Mouse (Mus musculus) adrenal gland, adult 2 months (tissue): Measurements from ENCODE around the gene Sh3rf3. TPM values are rescaled to one million over a fixed set of nuclear protein-coding genes. Genes with fewer than 3 reads are reported as not detected.
"Not testable (repeated sequence)": the region's sequence is repeated elsewhere in the genome, so short reads cannot be mapped to it uniquely, and the experiment has no call there.

Experiments used
- DNase-seq: peaks from one replicate; pipeline ENCODE4 v3.0.0; 2021
- polyA plus RNA-seq: library from polyadenylated mRNA; depleted of rRNA; stranded (reverse); fragments of >200 nt; gene quantifications from 2 replicates; pipeline ENCODE4 v1.2.3, GENCODE M21; 2012
- total RNA-seq, 2 experiments: library from RNA; stranded (reverse); gene quantifications; 2 replicates each; pipeline ENCODE4 v1.2.3; 2021

Sh3rf3 gene
- total and polyA plus RNA-seq, 3 experiments: 1.0 to 2.5 (median 1.9) TPM

GRCm38 (mm10) chr10:58991611-58992010 is 178.5 kb downstream of the Sh3rf3 start:
- no peak for DNase-seq

DNA sequence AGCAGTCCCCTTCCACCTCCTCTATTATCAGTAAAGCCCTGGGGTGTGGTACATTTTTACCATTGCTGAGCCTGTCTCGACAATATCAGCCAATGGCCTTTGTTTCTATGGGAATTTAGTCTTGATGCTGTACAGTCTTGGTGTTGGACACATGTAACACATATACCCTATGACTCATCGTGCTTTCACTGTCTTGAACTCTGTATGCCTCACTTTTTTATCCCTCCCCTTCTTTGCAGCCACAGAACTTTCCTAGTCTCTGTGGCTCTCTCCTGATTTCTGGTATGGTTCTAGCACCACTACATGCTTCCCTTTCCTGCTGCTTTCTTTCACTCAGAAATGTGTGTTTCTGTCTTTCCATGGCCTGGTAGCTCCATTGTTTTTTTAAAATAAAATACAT is 181.6 kb downstream of the Sh3rf3 start:
- no peak for DNase-seq

DNA sequence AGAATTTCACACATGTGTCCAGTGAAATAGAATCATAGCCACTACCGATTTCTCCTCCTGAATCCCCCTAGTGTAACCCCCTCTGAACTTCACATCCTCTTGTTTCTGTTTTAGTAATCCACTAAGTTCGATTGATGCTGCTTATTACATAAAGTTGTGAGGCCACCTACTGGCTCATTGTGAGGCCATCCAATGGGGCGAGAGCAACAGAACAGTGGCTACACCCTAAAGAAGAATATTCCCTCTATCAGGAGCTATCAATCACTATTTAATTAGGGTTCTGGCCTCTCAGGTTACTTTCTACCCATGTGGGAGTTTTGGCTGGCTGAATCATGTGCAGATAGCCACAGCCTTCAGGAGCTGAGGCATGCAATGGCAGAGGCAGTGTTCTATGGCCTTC is 182.0 kb downstream of the Sh3rf3 start:
- no peak for DNase-seq

- DNase-seq: no peak
Observed at GRCm38 (mm10) chr10:59002361-59002760, 189.2 kb downstream of the Sh3rf3 start.

DNA sequence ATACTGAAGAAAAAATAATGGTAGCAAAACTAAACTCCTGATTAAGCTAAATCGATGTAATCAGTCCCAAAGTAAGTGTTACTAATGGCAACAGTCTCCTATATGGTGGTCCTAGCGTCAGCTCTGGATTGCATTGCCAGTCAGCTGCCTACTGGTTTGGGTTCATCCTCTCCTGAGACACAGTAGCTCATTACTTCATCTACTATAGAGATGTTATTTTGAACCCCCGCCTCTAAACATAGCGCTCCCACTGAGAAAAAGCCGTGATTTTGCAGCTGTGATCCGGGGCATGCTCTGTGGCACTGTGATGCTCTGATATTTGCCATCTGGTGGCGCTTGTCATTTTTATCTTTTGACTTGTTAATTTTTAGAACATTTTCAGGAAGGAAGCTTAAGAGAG is 198.3 kb downstream of the Sh3rf3 start:
- no peak for DNase-seq

- no peak for DNase-seq
Observed at GRCm38 (mm10) chr10:59013618-59014017, 200.5 kb downstream of the Sh3rf3 start.

DNA sequence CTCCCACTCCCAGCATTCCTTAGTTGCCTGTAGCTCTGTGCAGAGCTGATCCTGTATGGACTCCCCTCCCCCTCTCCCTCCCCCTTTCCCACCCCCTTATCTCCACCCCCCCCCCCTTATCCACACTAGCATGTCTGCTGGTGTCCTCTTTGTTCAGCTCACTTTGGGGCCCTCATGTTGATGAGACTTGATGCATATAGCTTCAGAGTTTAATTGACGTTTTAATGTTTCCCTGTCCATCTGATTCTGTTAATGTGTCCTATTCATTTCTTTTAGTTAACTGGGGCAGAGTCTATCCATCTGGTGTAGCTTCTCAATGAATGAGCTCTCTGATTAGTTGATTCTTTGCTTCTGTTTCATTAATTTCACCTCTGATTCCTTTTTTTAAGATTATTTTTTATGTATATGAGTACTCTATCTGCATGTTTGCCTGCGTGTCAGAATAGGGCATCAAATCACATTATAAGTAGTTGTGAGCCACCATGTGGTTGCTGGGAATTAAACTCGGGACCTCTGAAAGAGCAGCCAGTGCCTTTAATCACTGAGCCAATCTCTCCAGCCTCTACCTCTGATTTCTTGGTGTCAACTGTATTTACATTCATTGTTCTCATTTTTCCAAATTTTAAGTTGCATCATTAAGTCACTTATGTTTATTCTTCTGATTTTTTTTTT is 206.3 kb downstream of the Sh3rf3 start:
- DNase-seq: no peak

DNA sequence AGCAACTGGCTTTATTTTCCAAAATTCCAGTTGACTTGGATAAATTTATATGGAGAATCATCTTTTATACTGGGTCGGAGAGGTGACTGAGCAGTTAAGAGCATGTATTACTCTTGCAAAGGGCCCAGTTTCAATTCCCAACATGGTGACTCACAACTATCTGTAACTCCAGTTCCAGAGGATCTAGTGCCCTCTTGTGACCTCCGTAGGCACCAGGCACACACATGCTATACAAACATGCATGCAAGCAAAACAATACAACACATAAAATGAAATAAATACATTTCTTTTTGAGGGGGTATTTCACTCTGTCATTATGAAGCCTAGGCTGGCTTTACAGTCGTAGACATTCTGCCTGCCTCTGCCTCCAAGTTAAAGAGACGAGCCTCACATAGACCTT is 237.3 kb downstream of the Sh3rf3 start:
- no peak for DNase-seq

DNA sequence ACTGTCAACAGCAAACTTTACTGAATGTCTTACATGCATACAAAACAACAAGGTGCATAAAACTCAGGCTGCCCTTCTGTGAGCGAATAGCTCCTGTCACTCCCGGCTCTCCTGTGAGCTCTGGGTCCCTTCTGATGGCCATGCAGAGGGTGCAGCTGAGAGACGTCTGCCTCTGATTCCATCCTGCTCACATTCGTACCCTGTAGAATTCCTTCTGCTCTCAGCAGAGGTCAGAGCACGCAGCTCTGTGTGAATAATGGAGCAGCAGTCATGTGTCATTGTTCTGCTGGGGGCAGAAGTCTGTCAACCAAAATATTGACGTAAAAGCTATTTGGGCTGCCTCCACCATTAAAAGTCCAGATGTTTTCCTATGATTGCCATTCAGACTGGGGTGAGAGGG is 243.1 kb downstream of the Sh3rf3 start:
- DNase-seq: no peak

DNA sequence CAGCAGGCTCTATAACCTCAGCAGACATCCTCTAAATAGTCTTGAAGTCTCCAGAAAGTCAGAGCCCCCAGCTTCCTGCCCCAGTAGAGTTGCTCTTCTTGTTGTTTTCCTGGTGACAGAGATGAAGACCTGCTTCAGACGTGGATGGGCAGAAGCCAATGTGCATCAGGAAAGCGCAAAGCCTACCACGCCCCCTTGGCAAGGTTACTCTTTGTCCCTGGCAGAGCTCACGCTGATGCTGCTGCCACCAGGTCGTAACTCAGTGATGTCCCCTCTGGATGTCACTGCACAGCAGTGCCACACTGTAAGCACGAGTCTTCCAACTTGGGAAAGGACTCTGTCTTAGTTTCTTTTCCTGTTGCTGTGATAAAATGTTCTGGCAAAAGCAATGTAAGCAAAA is 253.6 kb downstream of the Sh3rf3 start:
- no peak for DNase-seq

- DNase-seq: no peak
Observed at GRCm38 (mm10) chr10:59072827-59073226, 259.7 kb downstream of the Sh3rf3 start.

DNA sequence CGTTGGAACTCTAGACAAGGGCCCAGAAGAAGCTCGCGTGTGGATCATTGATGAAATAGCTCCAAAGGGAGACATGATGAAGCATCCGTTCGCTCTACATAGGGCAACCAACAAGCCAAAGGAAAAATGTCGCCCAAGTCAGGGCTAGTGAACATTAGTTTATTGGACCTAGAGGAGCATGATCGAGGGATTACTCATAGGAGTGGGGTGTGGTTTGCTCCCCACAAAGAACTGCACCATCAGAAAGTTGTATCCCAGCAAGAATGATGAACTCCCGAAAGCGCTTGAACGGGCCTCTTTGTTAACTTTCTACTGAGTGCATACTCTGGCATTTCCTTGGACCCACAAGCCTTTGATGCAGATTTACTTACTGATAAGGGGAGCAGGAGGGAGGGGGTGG is 263.5 kb downstream of the Sh3rf3 start:
- no peak for DNase-seq

DNA sequence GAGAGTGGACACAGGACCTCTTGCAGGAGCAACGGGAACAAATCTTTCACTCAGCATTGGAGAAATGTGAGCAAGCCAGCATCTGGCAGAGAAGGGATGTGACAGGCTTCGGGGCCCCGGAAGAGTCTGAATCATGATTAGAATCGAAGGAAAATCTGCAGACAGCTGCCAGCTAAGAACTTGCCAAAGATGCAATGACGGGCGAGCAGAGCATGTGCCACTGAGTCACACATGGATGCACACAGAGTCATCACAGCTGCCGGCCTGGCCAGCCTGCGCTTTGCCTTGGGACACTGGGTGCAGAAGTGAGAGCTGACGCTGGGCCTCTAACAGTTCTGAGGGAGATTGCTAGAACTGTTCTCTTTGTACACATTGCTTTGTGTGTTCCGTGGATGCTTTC is 264.8 kb downstream of the Sh3rf3 start:
- DNase-seq: no peak

DNA sequence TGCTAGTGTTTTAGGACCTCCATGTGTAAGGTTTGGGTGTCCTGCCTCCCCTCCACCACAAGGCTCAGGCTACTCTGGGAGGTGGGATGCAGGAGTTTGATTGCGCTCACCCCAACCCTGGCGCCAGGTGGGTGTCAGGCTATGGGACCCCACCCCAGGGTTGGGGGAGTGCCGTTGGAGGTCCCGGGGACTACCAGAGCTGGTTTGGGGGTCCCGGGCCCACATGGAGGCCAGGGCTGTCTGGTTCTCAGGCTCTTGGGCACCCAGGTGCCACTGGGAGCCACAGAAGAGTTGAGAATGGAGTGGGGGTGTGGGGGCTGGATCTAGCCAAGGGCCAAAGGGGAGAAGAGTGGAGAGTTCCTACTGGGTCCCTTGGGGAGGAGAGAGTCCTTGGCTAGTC is 272.4 kb downstream of the Sh3rf3 start:
- DNase-seq: no peak

GRCm38 (mm10) chr10:59086578-59086977 is 273.4 kb downstream of the Sh3rf3 start:
- no peak for DNase-seq

DNA sequence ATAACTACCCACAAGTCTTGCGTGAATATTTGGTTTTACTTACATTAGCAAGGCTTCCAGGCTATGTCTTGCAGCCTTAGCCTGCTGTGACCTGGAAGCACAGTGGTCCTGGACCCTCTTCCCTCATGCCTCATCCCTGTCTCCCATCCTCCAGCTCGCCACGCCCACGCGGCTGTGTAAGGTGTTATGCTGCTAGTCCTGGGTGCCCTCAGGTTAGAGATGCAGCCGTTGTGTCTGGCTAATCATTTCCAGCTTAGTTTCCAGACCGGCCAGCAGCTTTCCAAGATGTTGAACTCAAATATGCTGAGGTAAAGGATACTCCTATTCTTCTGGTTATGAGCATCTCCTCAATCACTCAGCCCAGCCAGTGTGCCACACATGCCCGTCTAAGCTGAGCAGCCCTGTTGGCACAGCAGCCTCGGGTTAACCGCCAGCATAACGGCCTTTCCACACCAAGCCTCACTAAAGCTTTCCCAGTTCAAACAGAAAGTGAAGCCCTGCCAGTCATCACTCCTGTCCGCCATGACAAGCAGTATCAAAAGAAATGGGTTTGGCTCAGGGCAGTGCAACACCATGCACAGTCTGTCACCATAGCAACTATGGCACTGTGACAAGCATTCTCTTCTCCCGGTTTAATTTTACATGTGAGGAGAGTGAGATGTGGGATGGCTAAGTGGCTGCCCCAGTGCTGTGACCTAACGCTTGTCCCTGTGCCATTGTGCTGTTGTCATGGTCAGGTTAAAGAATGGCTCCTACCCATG is 276.9 kb downstream of the Sh3rf3 start:
- no peak for DNase-seq

- no peak for DNase-seq
Observed at GRCm38 (mm10) chr10:59090622-59090971, 277.4 kb downstream of the Sh3rf3 start.

- no peak for DNase-seq
Observed at GRCm38 (mm10) chr10:59091556-59091955, 278.4 kb downstream of the Sh3rf3 start.

DNA sequence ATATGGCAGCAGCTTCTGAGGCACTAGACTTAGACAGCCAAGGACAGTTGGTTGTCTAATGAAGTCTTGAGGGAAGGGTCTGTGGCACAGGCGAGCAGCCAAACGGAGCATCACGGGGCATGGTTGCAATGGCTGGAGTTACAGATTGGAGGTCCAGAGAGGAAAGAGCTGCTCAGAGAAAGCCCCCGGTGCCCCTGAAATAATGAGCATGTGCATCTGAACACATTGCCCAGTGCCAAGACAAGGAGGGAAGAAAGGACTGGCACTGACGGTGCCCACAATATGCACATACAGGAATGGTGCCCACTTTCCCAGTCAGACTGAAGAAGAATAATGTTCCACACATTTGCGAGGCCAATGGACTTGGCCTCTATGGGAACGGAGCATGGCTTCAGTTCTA is 278.8 kb downstream of the Sh3rf3 start:
- no peak for DNase-seq

GRCm38 (mm10) chr10:59103076-59103475 is 289.9 kb downstream of the Sh3rf3 start:
- DNase-seq: not testable (repeated sequence)

DNA sequence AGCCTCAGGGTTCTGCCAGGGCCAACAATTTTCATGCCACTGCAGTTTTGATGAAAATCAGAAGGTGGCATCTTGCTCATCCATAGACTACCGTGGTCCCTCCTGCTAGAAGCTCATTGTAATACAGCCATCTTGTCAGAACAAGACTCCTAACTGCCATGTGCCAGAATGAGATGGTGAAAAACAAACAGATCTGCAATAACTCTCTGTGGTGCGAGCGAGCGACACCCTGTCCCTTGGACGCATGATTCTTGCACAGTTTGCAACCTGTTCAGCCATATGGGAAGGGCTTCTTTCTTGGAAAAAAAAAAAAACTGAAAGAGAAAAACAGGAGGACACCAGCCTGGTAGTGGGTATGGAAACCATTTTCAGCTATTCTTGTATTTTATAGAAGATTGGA is 291.5 kb downstream of the Sh3rf3 start:
- DNase-seq: no peak

GRCm38 (mm10) chr10:59105885-59106284 is 292.7 kb downstream of the Sh3rf3 start:
- no peak for DNase-seq

- DNase-seq: no peak
Observed at GRCm38 (mm10) chr10:59106644-59107043, 293.5 kb downstream of the Sh3rf3 start.

GRCm38 (mm10) chr10:59109015-59109414 is 295.9 kb downstream of the Sh3rf3 start:
- DNase-seq: peak; percentile 59
